Mouse (Mus musculus): ENCODE data around the gene Rab11fip3.

DNA sequence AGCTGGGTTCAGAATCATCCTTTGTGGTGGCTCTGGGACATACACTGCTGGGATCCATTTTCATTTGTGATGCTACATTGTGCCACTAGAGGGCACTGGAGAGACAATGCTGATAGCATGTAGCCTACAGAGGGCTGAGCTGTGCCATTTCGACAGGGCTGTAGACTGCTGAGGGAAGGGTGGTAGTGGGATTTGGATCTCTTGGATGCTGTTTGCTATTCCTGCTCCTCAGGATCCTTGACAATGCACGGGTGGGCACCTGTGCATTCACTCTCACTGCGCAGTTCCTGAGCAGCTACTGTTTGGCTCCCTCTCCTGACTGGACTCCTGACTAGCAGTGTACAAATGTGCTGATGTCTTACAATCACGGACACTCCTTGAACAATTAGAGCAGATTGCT lies 59.8 kb downstream of the Rab11fip3 start:
- TF ChIP-seq MAFK (IDR thresholded peaks at IDR 0.05; ENCODE audit: insufficient read depth, low read depth, low read length) (0 out of 2 replicates have a peak, but pooled peaks have one; percentile 9), HCFC1 (IDR thresholded peaks at IDR 0.05; ENCODE audit: borderline replicate concordance, insufficient read depth, low read length) (0 out of 2 replicates have a peak, but pooled peaks have one; percentile 5)
